Mouse (Mus musculus) heart, embryonic 16.5 days (tissue): Measurements from ENCODE around the gene Tox2. TPM values are rescaled to one million over a fixed set of nuclear protein-coding genes. Genes with fewer than 3 reads are reported as not detected.

ENCODE experiments used
- ATAC-seq: fragments of 200-750 bp; cut with Nextera tagmentation; replicated peaks from 2 replicates; pipeline ENCODE4 v1.8.0; 2017; ENCODE audit warnings: moderate number of reproducible peaks; ENCODE audit not compliant: insufficient read depth, low FRiP score; ENCODE audit errors: extremely low read depth
- H3K27ac ChIP-seq: fragments of 300-500 bp; sonication (generic); 2 replicates; pipeline ENCODE4 v1.5.1; 2014; ENCODE audit warnings: mild to moderate bottlenecking, low read length, control low read depth, moderate library complexity
- H3K27me3 ChIP-seq: fragments of 300-500 bp; sonication (generic); 2 replicates; pipeline ENCODE4 v1.6.1; 2014; ENCODE audit warnings: low read length, mixed read lengths; ENCODE audit not compliant: control insufficient read depth, insufficient read depth
- H3K36me3 ChIP-seq: fragments of 300-500 bp; sonication (generic); 2 replicates; pipeline ENCODE4 v1.6.1; 2014; ENCODE audit not compliant: control insufficient read depth, insufficient read depth
- H3K4me1 ChIP-seq: fragments of 300-500 bp; sonication (generic); 2 replicates; pipeline ENCODE4 v1.6.1; 2014; ENCODE audit warnings: low read length, mixed read lengths; ENCODE audit not compliant: control insufficient read depth, insufficient read depth
- H3K4me2 ChIP-seq: fragments of 300-500 bp; sonication (generic); 2 replicates; pipeline ENCODE4 v1.6.1; 2014; ENCODE audit warnings: low read depth, mild to moderate bottlenecking, control low read depth, low read length
- H3K4me3 ChIP-seq: fragments of 300-500 bp; sonication (generic); 2 replicates; pipeline ENCODE4 v1.5.1; 2014; ENCODE audit warnings: mild to moderate bottlenecking, control low read depth, low read length
- H3K9ac ChIP-seq: fragments of 300-500 bp; sonication (generic); 2 replicates; pipeline ENCODE4 v1.6.1; 2014; ENCODE audit warnings: low read length, control low read depth
- H3K9me3 ChIP-seq: fragments of 300-500 bp; sonication (generic); replicated peaks from 2 replicates; pipeline ENCODE4 v1.6.1; 2016; ENCODE audit warnings: low read length; ENCODE audit not compliant: control insufficient read depth
- WGBS: fragments of 180-500 bp; shearing (Covaris S2); extraction: QIAGEN DNeasy Blood & Tissue Kit; methylation state at CpG from one replicate; pipeline ENCODE4 v1.1.7; 2014; 5-methylcytosine and 5-hydroxymethylcytosine counted together
- polyA plus RNA-seq: library from polyadenylated mRNA; unstranded; fragments of >200 nt; fragmentation: Nextera tagmentation; extraction: Ambion mirVana; gene quantifications from 2 replicates; pipeline ENCODE4 v1.2.1, GENCODE M21; 2015

Gene Tox2
- polyA plus RNA-seq, 1 experiment from 2014 or later, result 6.1 TPM

DNA sequence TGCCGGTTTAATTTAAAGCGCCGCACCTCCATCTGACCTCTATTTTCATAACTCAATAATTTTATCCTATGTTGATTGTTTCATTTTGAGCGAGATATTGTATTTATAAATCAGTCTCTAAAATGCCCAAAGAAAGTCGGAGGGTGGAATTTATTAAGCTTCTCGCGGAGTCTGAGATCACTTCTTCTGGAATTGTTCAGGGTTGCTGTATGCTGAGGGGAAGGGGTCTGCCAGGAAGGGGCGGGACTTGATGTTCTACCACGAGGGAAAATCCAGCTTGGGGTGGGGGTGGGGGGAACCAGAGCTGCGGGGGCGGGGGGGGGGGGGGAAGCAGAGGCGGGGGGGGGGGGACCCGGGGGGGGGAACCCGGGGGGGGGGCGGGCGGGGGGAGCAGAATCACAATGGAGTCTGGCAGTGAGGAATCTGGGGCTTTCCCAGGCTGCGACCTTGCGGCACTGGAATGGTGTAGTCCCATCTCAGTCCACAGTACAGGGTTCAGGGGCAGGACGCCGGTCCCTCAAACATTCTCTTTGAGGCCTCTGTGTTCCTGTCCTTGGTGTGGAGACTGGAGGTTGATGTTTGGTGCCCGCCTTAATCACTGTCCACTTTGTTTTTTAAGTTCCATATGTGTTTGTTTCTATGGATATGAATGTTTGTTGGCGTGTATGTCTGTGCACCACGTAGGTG is 77.9 kb downstream of the Tox2 start:
- 69% methylated on average over 15 of the region's 23 CpGs for WGBS
- H3K36me3 ChIP-seq, result no peaks in the 10 kb centered on the region
- ATAC-seq, result no peak

DNA sequence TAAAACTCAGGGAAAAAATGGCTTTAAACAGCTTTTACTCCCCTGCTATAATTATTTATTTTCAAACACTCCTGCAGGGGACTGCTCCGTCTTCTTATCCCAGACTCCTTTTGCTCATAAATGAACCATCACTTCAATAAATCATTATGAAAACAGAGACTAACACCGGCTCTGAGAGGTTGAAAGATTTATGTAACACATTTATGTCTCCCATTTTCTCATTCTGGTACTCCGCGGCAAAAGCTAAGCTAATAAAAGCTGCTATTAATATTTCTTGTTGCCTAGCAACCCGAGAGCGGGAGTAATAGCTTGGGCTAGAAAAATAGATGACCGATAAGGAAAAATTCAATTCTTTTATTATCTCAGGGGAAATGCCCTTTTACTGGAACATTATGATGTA is 81.9 kb downstream of the Tox2 start:
- WGBS, result 43% methylated on average over 7 of the region's 7 CpGs
- Histone ChIP-seq H3K9ac (no peak overlapping the region), H3K9me3 (no peaks in the 10 kb centered on the region), H3K4me1 (peaks cover 24% of the 10 kb centered on the region), H3K27ac (no peak overlapping the region), H3K27me3 (peaks cover under 1% of the 10 kb centered on the region; the same call in 1 of the 2 replicates), H3K4me3 (peak overlapping the region; percentile 36), H3K4me2 (peak overlapping the region; percentile 62), H3K36me3 (no peaks in the 10 kb centered on the region)
- no peak for ATAC-seq

More for the DNA sequence above, 77.9 kb downstream of the Tox2 start:
- no peak overlapping the region for H3K4me3 ChIP-seq
- no peak overlapping the region for H3K27ac ChIP-seq
- H3K27me3 ChIP-seq, result no peaks in the 10 kb centered on the region
- no peak overlapping the region for H3K4me2 ChIP-seq
- H3K9me3 ChIP-seq, result no peaks in the 10 kb centered on the region
- peaks cover 16% of the 10 kb centered on the region for H3K4me1 ChIP-seq
- H3K9ac ChIP-seq, result no peak overlapping the region

DNA sequence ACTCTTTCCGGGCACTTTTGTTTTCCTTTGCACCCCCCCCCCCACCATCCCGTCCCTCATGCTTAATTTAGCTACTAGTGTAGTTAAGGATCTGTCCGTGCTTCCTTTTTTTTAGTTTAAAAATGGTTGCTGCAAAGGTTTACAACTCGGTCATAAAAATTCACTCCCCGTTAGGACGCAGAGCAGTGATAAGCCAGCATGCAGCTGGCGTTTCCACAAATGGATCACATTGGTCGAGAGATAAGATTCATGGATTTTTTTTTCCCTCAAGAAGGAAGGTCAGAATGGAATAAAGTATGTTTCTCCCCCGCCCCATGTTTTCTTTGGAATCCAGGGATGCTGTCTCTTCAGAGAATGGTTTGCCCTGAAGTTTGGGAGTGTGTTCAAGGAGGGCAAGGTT is 82.4 kb downstream of the Tox2 start:
- WGBS, result 12% methylated on average over 9 of the region's 9 CpGs
- peak overlapping the region; percentile 62 for H3K4me2 ChIP-seq

DNA sequence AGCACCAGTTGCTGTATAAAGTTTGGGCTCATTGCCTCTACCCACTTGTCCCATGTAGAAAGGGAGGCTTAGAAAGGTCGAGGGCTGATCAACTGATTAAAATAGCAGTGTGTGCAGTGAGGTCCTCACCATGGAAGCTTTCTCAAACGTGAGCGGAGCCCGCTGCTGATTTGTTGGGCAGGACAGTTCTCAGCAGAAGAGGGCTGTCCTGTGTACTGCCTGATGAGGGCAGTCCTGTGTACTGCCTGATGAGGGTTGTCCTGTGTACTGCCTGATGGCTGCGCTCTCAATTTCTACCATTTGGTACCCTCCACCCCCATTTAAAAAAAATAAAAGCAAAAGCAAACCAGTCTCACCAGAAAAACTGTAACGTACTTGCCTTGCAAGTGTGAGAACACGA is 82.8 kb downstream of the Tox2 start:
- Histone ChIP-seq H3K27me3 (peaks cover 4% of the 10 kb centered on the region; the same call in 1 of the 2 replicates), H3K36me3 (no peaks in the 10 kb centered on the region), H3K4me2 (peak overlapping the region; percentile 62), H3K4me1 (peaks cover 24% of the 10 kb centered on the region), H3K9ac (no peak overlapping the region; the same call in 1 of the 2 replicates), H3K4me3 (peak overlapping the region; percentile 36), H3K9me3 (no peaks in the 10 kb centered on the region), H3K27ac (peak overlapping the region; percentile 46)
- 32% methylated on average over 7 of the region's 7 CpGs for WGBS
- ATAC-seq, result peak; percentile 69

More for the DNA sequence above, 82.4 kb downstream of the Tox2 start:
- Histone ChIP-seq H3K9me3 (no peaks in the 10 kb centered on the region), H3K27me3 (peaks cover 4% of the 10 kb centered on the region; the same call in 1 of the 2 replicates), H3K36me3 (no peaks in the 10 kb centered on the region), H3K27ac (peak overlapping the region; percentile 46), H3K9ac (no peak overlapping the region; the same call in 1 of the 2 replicates), H3K4me1 (peaks cover 24% of the 10 kb centered on the region), H3K4me3 (peak overlapping the region; percentile 36)
- no peak for ATAC-seq

DNA sequence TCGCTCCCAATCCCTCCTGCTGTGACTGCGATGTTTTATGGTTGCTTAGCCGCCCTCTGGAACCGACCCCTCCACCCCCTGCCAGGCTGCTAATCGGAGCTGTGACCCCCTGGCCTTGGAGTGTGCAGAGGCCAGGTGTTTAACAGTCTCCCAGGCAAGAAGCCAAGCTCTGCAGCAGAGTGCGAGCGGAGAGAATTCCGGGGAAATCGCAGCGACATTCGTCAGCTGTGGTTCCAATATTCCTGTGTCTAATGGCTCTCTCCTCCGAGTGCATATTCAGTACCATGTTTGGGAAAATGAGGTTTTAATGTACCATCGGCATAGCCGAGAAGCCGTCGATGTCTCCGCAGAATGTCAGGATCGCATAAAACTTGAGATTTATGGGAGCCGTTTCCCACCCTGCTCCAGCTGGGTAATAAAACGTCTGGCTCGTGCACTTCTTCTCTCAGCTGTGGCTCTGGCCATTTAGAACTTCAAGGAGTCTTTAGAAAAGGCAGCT is 86.0 kb downstream of the Tox2 start:
- 14% methylated on average over 21 of the region's 21 CpGs for WGBS
- Histone ChIP-seq H3K27ac (no peak overlapping the region), H3K4me1 (peaks cover 24% of the 10 kb centered on the region), H3K4me3 (peak overlapping the region; percentile 11; the same call in 1 of the 2 replicates), H3K4me2 (peak overlapping the region; percentile 54), H3K9me3 (no peaks in the 10 kb centered on the region), H3K36me3 (no peaks in the 10 kb centered on the region), H3K9ac (peak overlapping the region; percentile 32; the same call in 1 of the 2 replicates), H3K27me3 (peaks cover 4% of the 10 kb centered on the region; the same call in 1 of the 2 replicates)
- ATAC-seq, result peak; percentile 72

DNA sequence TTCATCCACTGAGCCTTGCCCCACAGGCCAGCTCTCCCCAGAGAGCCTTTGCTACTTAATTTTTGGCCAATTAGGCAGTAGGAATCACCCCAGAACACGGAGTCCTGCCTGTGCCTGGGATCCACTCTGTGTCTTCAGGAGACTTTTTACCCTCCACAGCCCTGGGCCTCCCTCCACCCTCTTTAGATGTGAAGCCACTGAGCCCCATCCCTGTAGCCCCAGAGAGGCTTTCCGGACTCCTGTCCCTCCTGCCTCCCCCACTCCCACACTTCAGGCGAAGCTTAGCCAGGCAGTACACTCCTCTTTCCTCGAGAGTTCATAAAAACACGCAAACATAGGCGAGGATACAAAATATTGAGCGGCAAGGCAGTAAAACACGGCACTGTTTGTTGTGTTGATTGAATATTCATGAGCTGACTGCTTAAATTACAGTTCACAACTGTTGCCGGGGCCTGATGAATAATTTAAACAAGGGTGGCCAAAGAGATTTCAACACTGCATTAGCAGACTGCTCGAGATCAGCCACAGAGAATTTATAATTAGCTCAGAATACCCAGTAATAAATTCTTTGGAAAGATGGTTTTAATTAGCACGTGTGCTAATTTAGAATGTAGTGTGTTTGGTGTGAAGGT is 94.2 kb downstream of the Tox2 start:
- Histone ChIP-seq H3K9me3 (no peaks in the 10 kb centered on the region), H3K4me2 (no peak overlapping the region), H3K27ac (no peak overlapping the region), H3K36me3 (no peaks in the 10 kb centered on the region), H3K9ac (no peak overlapping the region), H3K4me1 (no peaks in the 10 kb centered on the region), H3K27me3 (no peaks in the 10 kb centered on the region; the same call in 1 of the 2 replicates), H3K4me3 (no peak overlapping the region)
- no peak for ATAC-seq
- WGBS, result 60% methylated on average over 11 of the region's 11 CpGs

DNA sequence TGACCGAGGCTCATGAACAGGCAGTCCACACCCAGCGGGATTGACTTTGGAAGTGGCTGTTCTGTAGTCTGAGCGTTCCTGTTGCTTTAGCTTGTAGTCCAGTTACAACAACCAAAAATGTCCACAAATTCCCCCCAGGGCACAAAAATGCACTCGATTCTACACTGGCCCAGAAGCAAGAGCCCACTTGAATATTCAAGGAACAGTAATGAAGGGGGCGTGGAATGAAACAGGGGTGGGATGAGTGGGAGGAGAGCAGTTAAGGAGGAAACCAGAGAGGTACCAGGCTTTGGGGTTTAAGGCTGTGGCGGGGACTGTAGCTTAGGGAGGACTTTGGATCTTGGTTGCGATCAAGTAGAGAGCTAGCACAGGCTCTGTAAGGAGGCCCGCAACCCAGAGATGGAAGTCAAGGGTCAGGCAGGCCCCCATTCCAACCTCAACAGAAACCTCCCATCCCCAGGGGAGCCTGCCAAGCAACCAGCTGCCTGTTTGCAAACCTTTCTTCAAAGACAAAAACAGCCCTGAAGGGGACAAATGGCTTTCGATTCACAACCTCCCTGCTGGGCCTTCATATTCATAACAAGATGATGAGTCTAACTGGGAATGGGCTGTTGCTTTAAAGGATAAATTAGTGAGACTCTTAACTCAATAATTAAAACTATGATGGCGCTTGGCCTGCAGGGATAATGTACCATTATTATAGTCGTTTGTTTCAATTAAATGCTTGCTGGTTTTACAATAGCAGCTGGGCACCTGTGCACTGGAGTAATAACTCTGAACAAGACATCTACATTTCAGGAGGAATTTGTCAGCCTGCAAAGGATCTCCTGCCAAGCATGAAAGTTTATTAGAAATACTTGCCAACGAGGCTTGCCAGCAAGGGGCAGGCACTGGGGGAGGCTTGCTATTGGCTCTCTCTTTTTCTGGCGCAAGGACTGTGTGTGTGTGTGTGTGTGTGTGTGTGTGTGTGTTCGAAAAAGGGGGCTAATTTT is 97.4 kb downstream of the Tox2 start:
- 59% methylated on average over 14 of the region's 14 CpGs for WGBS
- no peak overlapping the region for H3K4me2 ChIP-seq
- H3K4me1 ChIP-seq, result no peaks in the 10 kb centered on the region
- H3K9ac ChIP-seq, result no peak overlapping the region
- H3K36me3 ChIP-seq, result no peaks in the 10 kb centered on the region
- ATAC-seq, result no peak
- H3K27ac ChIP-seq, result no peak overlapping the region
- no peaks in the 10 kb centered on the region for H3K27me3 ChIP-seq
- H3K9me3 ChIP-seq, result no peaks in the 10 kb centered on the region
- no peak overlapping the region for H3K4me3 ChIP-seq

DNA sequence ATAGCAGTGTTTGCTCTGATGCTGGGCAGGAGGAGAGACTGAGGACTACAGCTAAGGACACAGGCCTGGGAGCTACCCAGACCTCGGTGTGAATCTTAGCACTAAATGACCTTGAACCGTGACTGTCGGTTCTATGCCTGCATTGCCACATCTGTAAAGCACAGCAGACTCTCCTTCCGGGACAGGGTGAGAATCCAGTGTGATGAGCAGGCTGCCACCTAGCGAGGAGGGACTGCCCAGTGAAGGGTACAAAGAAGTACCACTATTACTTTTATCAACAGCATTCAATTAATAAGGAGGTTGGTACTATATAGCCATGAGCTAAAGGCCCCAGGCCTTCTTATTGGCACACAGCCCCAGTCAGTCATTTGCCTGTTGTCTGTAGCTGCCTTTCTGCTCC is 98.7 kb downstream of the Tox2 start:
- H3K4me3 ChIP-seq, result no peak overlapping the region
- H3K9me3 ChIP-seq, result no peaks in the 10 kb centered on the region
- H3K4me2 ChIP-seq, result no peak overlapping the region
- WGBS, result 47% methylated on average over 5 of the region's 5 CpGs
- no peak for ATAC-seq
- no peak overlapping the region for H3K9ac ChIP-seq
- H3K27ac ChIP-seq, result no peak overlapping the region
- H3K36me3 ChIP-seq, result no peaks in the 10 kb centered on the region
- H3K4me1 ChIP-seq, result no peaks in the 10 kb centered on the region
- no peaks in the 10 kb centered on the region for H3K27me3 ChIP-seq
